Mouse (Mus musculus) embryo, embryonic 11.5 days (tissue): ENCODE data around the gene Lmbrd1.
"Not testable (repeated sequence)": the region's sequence is repeated elsewhere in the genome, so short reads cannot be mapped to it uniquely, and the experiment has no call there.

Experiments used
- DNase-seq: peaks from one replicate; pipeline ENCODE4 v3.0.0-alpha.2; 2012; ENCODE audit warnings: low read depth, low spot score

The Lmbrd1 gene

GRCm38 (mm10) chr1:24678205-24678917 lies at the start of gene Lmbrd1:
Gene Lmbrd1 (plus strand): TSS chr1:24678630.
- peak; percentile 85 for DNase-seq

- peak; percentile 9 for DNase-seq
Measured at GRCm38 (mm10) chr1:24633553-24634132, 44.8 kb upstream of the Lmbrd1 start.

- DNase-seq = no peak
Measured at GRCm38 (mm10) chr1:24650100-24650499, 28.3 kb upstream of the Lmbrd1 start.

GRCm38 (mm10) chr1:24659914-24660313 lies 18.5 kb upstream of the Lmbrd1 start:
- no peak for DNase-seq

GRCm38 (mm10) chr1:24660662-24661061 lies 17.8 kb upstream of the Lmbrd1 start:
- not testable (repeated sequence) for DNase-seq

- DNase-seq = no peak
Measured at GRCm38 (mm10) chr1:24661551-24661950, 16.9 kb upstream of the Lmbrd1 start.

- no peak for DNase-seq
Measured at GRCm38 (mm10) chr1:24664158-24664557, 14.3 kb upstream of the Lmbrd1 start.

- no peak for DNase-seq
Measured at GRCm38 (mm10) chr1:24673231-24673630, 5.2 kb upstream of the Lmbrd1 start.

- DNase-seq = no peak
Measured at GRCm38 (mm10) chr1:24677706-24678105, 724 bp upstream of the Lmbrd1 start.

- no peak for DNase-seq
Measured at GRCm38 (mm10) chr1:24679071-24679470, 641 bp downstream of the Lmbrd1 start.

- DNase-seq = no peak
Measured at GRCm38 (mm10) chr1:24680991-24681390, 2.6 kb downstream of the Lmbrd1 start.

- no peak for DNase-seq
Measured at GRCm38 (mm10) chr1:24681946-24682345, 3.5 kb downstream of the Lmbrd1 start.

GRCm38 (mm10) chr1:24683947-24684346 lies 5.5 kb downstream of the Lmbrd1 start:
- no peak for DNase-seq

GRCm38 (mm10) chr1:24685606-24686005 lies 7.2 kb downstream of the Lmbrd1 start:
- no peak for DNase-seq

GRCm38 (mm10) chr1:24686235-24687021 lies 8.0 kb downstream of the Lmbrd1 start:
- DNase-seq = no peak

GRCm38 (mm10) chr1:24697677-24698076 lies 19.2 kb downstream of the Lmbrd1 start:
- DNase-seq = no peak

GRCm38 (mm10) chr1:24698146-24698880 lies 19.9 kb downstream of the Lmbrd1 start:
- no peak for DNase-seq

GRCm38 (mm10) chr1:24699320-24699719 lies 20.9 kb downstream of the Lmbrd1 start:
- peak; percentile 23 for DNase-seq

GRCm38 (mm10) chr1:24700241-24700640 lies 21.8 kb downstream of the Lmbrd1 start:
- no peak for DNase-seq

GRCm38 (mm10) chr1:24703821-24704220 lies 25.4 kb downstream of the Lmbrd1 start:
- no peak for DNase-seq

- DNase-seq = no peak
Measured at GRCm38 (mm10) chr1:24716301-24716700, 37.9 kb downstream of the Lmbrd1 start.

- DNase-seq = no peak
Measured at GRCm38 (mm10) chr1:24719621-24720020, 41.2 kb downstream of the Lmbrd1 start.
